Mouse (Mus musculus): ENCODE results near the gene Mgat4a. TPM values are rescaled to one million over a fixed set of nuclear protein-coding genes. Genes with fewer than 3 reads are reported as not detected.

Gene Mgat4a
- polyA plus RNA-seq, 1 experiment from 2014 or later, result 59.1 TPM

DNA sequence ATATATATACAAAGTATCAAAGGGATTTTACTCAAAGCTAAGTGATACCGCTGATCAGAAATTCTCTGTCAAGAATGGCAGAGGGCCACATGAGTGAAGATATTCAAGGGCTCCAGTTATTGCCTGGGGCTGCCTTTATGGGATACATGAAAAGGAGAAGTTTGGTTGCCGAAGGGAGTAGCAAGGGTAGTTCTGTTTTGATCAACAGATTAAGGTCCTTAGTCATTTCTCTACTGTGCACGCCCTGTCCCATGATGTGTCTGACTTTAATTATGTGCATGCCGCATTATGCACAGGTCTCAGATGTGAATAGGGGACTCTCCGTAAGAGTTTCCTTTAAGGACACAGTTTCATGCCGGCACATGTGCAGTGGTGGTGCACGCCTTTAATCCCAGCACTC is 83.3 kb downstream of the Mgat4a start:
- Histone ChIP-seq H3K4me1 (replicated peaks; ENCODE audit: control insufficient read depth, insufficient read depth, low read length) (no peaks in the 10 kb centered on the region), H3K4me3 (ENCODE audit: low read depth, low read length) (no peak overlapping the region)
- WGBS, result 93% methylated on average over 7 of the region's 7 CpGs

GRCm38 (mm10) chr1:37451270-37451669 is 89.5 kb downstream of the Mgat4a start:
- Histone ChIP-seq H3K4me1 (replicated peaks; ENCODE audit: control insufficient read depth, insufficient read depth, low read length) (no peaks in the 10 kb centered on the region), H3K27me3 (replicated peaks; ENCODE audit: control insufficient read depth, insufficient read depth, low read length) (no peaks in the 10 kb centered on the region), H3K27ac (ENCODE audit: low read depth, low read length) (no peak overlapping the region), H3K4me3 (ENCODE audit: low read depth, low read length) (no peak overlapping the region), H3K4me2 (replicated peaks; ENCODE audit: low read depth) (no peak overlapping the region), H3K9me3 (ENCODE audit: control insufficient read depth) (no peaks in the 10 kb centered on the region), H3K9ac (ENCODE audit: low read depth, low read length) (no peak overlapping the region), H3K36me3 (ENCODE audit: control insufficient read depth, insufficient read depth) (peaks cover 70% of the 10 kb centered on the region)
- no peak for ATAC-seq
- WGBS, result 94% methylated on average over 8 of the region's 8 CpGs
- TF ChIP-seq CTCF (IDR thresholded peaks at IDR 0.05; ENCODE audit: low read depth), result no peak

More for the DNA sequence above, 83.3 kb downstream of the Mgat4a start:
- Histone ChIP-seq H3K9ac (ENCODE audit: low read depth, low read length) (no peak overlapping the region), H3K36me3 (ENCODE audit: control insufficient read depth, insufficient read depth) (peaks cover 73% of the 10 kb centered on the region), H3K27me3 (replicated peaks; ENCODE audit: control insufficient read depth, insufficient read depth, low read length) (no peaks in the 10 kb centered on the region), H3K4me2 (replicated peaks; ENCODE audit: low read depth) (no peak overlapping the region), H3K27ac (ENCODE audit: low read depth, low read length) (no peak overlapping the region), H3K9me3 (ENCODE audit: control insufficient read depth) (no peaks in the 10 kb centered on the region)
- ATAC-seq, result no peak
- no peak for TF ChIP-seq CTCF (IDR thresholded peaks at IDR 0.05; ENCODE audit: low read depth)

- Histone ChIP-seq H3K27ac (ENCODE audit: low read depth, low read length) (no peak overlapping the region), H3K36me3 (ENCODE audit: control insufficient read depth, insufficient read depth) (peaks cover 74% of the 10 kb centered on the region), H3K9me3 (ENCODE audit: control insufficient read depth) (no peaks in the 10 kb centered on the region), H3K27me3 (replicated peaks; ENCODE audit: control insufficient read depth, insufficient read depth, low read length) (no peaks in the 10 kb centered on the region), H3K4me1 (replicated peaks; ENCODE audit: control insufficient read depth, insufficient read depth, low read length) (no peaks in the 10 kb centered on the region), H3K9ac (ENCODE audit: low read depth, low read length) (no peak overlapping the region), H3K4me2 (replicated peaks; ENCODE audit: low read depth) (no peak overlapping the region), H3K4me3 (ENCODE audit: low read depth, low read length) (no peak overlapping the region)
- TF ChIP-seq CTCF (IDR thresholded peaks at IDR 0.05; ENCODE audit: low read depth), result peak; percentile 72
- ATAC-seq, result no peak
- WGBS, result 74% methylated on average over 10 of the region's 10 CpGs
These were observed 92.3 kb downstream of the Mgat4a start for GRCm38 (mm10) chr1:37448361-37449095.

DNA sequence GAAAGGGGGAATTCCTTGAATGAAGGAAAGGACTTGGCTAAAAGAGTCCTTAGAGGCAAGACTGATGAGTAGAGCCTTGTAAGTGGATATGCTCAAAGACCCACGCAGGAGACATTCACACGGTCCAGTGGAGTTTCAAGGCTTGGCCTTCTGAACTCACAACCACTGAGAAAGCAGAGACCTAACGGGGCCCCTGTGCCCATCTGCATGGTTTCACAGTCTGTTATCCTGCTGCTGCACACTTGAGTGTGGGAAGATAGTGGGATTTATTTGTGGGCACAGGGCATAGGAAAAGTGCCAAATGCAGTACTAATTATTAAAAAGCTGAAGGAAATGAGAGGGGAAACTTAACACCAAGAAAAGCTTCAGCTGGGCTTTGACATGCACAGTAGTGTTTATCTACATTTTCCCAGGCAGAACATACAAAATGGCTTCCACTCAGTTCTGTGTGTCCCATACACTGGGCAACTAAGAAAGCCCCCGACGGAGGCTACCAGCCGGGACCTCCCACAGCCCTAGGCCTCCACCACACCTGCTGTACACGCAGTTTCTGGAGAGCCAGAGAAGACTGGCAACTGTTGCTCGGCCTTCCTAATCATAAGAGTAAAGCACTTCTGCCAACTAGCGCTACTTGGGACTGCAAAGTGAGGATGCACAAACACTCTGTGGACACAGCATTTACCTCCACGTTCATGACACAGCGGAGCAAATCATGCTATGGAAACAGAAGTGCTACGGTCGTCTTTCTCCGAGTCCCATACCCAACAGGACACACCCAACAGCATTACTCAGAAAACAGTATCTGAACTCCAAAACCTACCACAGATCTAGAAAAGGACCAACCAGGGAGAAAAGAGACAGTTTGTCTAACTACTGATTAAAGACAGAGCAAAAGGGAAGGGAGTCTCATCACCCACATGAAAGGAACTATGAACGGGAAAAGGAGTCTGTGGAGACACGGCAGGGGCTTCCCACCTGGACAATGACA is 97.7 kb downstream of the Mgat4a start:
- no peak overlapping the region for H3K9ac ChIP-seq (ENCODE audit: low read depth, low read length)
- no peaks in the 10 kb centered on the region for H3K9me3 ChIP-seq (ENCODE audit: control insufficient read depth)
- WGBS, result 93% methylated on average over 16 of the region's 16 CpGs
- no peak for TF ChIP-seq CTCF (IDR thresholded peaks at IDR 0.05; ENCODE audit: low read depth)
- H3K36me3 ChIP-seq (ENCODE audit: control insufficient read depth, insufficient read depth), result peaks cover 80% of the 10 kb centered on the region
- no peak overlapping the region for H3K4me2 ChIP-seq (replicated peaks; ENCODE audit: low read depth)
- H3K27me3 ChIP-seq (replicated peaks; ENCODE audit: control insufficient read depth, insufficient read depth, low read length), result no peaks in the 10 kb centered on the region
- H3K4me3 ChIP-seq (ENCODE audit: low read depth, low read length), result no peak overlapping the region
- H3K27ac ChIP-seq (ENCODE audit: low read depth, low read length), result no peak overlapping the region
- no peak for ATAC-seq
- no peaks in the 10 kb centered on the region for H3K4me1 ChIP-seq (replicated peaks; ENCODE audit: control insufficient read depth, insufficient read depth, low read length)

- Histone ChIP-seq H3K9ac (ENCODE audit: low read depth, low read length) (no peak overlapping the region), H3K27ac (ENCODE audit: low read depth, low read length) (no peak overlapping the region; the same call in 1 of the 2 replicates), H3K4me2 (replicated peaks; ENCODE audit: low read depth) (no peak overlapping the region), H3K27me3 (replicated peaks; ENCODE audit: control insufficient read depth, insufficient read depth, low read length) (no peaks in the 10 kb centered on the region), H3K9me3 (ENCODE audit: control insufficient read depth) (no peaks in the 10 kb centered on the region), H3K4me1 (replicated peaks; ENCODE audit: control insufficient read depth, insufficient read depth, low read length) (no peaks in the 10 kb centered on the region), H3K36me3 (ENCODE audit: control insufficient read depth, insufficient read depth) (peaks cover 77% of the 10 kb centered on the region), H3K4me3 (ENCODE audit: low read depth, low read length) (no peak overlapping the region)
- TF ChIP-seq CTCF (IDR thresholded peaks at IDR 0.05; ENCODE audit: low read depth), result no peak
- peak; percentile 25; the same call in 1 of the 2 replicates for ATAC-seq
- 79% methylated on average over 3 of the region's 3 CpGs for WGBS
These were observed 104.4 kb downstream of the Mgat4a start for GRCm38 (mm10) chr1:37436419-37436818.

DNA sequence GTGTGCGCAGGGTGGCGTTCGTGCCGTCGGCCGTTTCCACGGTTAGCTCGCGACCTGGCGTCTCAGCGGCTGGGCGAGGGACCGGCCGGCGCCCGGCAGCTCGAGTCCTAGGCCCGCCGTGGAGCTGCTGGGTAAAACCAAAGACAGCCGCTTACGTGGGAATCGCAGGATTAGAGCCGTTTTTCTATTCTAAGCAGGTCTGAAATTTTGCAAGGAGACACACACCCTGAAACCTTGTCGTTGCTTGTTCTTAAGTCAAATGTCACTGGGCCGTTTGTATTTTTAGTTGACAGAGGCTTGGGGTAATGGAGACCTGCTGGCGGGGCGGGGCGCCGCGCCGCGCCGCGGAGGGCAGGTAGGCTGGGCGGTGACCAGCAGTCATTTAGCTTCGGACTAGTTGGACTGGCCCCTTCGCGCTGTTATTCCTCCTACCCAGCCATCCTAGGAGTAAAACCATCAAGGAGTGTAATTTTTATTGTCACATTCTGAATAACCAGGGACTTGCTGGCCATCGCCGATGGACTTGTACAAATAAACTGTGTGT is 110.4 kb downstream of the Mgat4a start:
- no peaks in the 10 kb centered on the region for H3K9me3 ChIP-seq (ENCODE audit: control insufficient read depth)
- no peaks in the 10 kb centered on the region; the same call in none of the 2 replicates for H3K4me1 ChIP-seq (replicated peaks; ENCODE audit: control insufficient read depth, insufficient read depth, low read length)
- TF ChIP-seq CTCF (IDR thresholded peaks at IDR 0.05; ENCODE audit: low read depth), result no peak
- peak overlapping the region; percentile 87 for H3K4me3 ChIP-seq (ENCODE audit: low read depth, low read length)
- H3K36me3 ChIP-seq (ENCODE audit: control insufficient read depth, insufficient read depth), result peaks cover 26% of the 10 kb centered on the region
- ATAC-seq, result peak; percentile 67
- H3K27ac ChIP-seq (ENCODE audit: low read depth, low read length), result peak overlapping the region; percentile 92
- H3K4me2 ChIP-seq (replicated peaks; ENCODE audit: low read depth), result peak overlapping the region; percentile 84
- peak overlapping the region; percentile 86 for H3K9ac ChIP-seq (ENCODE audit: low read depth, low read length)
- H3K27me3 ChIP-seq (replicated peaks; ENCODE audit: control insufficient read depth, insufficient read depth, low read length), result no peaks in the 10 kb centered on the region
- WGBS, result under 1% methylated on average over 40 of the region's 40 CpGs

Measured in intestine, postnatal 0 days (tissue).